Mouse (Mus musculus): ENCODE measurements around the gene Hnrnpa2b1. TPM values are rescaled to one million over a fixed set of nuclear protein-coding genes. Genes with fewer than 3 reads are reported as not detected.

Hnrnpa2b1 gene
- polyA plus RNA-seq, 1 experiment from 2014 or later, result 1,220 TPM

GRCm38 (mm10) chr6:51459313-51460020 is 10.2 kb downstream of the Hnrnpa2b1 start:
- Histone ChIP-seq H3K36me3 (ENCODE audit: control insufficient read depth, insufficient read depth, low read length) (peaks cover 41% of the 10 kb centered on the region), H3K27ac (ENCODE audit: low read depth, low read length) (no peak overlapping the region), H3K9me3 (ENCODE audit: control insufficient read depth, low read length) (no peaks in the 10 kb centered on the region), H3K27me3 (replicated peaks; ENCODE audit: control insufficient read depth, insufficient read depth, low read length) (no peaks in the 10 kb centered on the region), H3K9ac (ENCODE audit: low read depth, low read length) (no peak overlapping the region), H3K4me3 (ENCODE audit: low read length) (no peak overlapping the region), H3K4me1 (ENCODE audit: control insufficient read depth, insufficient read depth, low read depth, low read length) (peaks cover 2% of the 10 kb centered on the region; the same call in 1 of the 2 replicates), H3K4me2 (ENCODE audit: low read length) (no peak overlapping the region)
- peak; percentile 62 for ATAC-seq
- 37% methylated on average over 5 of the region's 5 CpGs for WGBS

- Histone ChIP-seq H3K27me3 (replicated peaks; ENCODE audit: control insufficient read depth, insufficient read depth, low read length) (no peaks in the 10 kb centered on the region), H3K4me1 (ENCODE audit: control insufficient read depth, insufficient read depth, low read depth, low read length) (peaks cover 2% of the 10 kb centered on the region; the same call in 1 of the 2 replicates), H3K9me3 (ENCODE audit: control insufficient read depth, low read length) (no peaks in the 10 kb centered on the region), H3K4me3 (ENCODE audit: low read length) (no peak overlapping the region), H3K4me2 (ENCODE audit: low read length) (no peak overlapping the region), H3K36me3 (ENCODE audit: control insufficient read depth, insufficient read depth, low read length) (peaks cover 38% of the 10 kb centered on the region), H3K27ac (ENCODE audit: low read depth, low read length) (no peak overlapping the region), H3K9ac (ENCODE audit: low read depth, low read length) (no peak overlapping the region)
- WGBS, result 54% methylated on average over 2 of the region's 2 CpGs
- peak; percentile 5; the same call in 1 of the 2 replicates for ATAC-seq
Observed at GRCm38 (mm10) chr6:51458925-51459312, 10.8 kb downstream of the Hnrnpa2b1 start.

GRCm38 (mm10) chr6:51457770-51458387 is 11.8 kb downstream of the Hnrnpa2b1 start:
- no peak overlapping the region for H3K4me3 ChIP-seq (ENCODE audit: low read length)
- WGBS, result 90% methylated on average over 8 of the region's 8 CpGs
- ATAC-seq, result no peak

GRCm38 (mm10) chr6:51457283-51457682 is 12.4 kb downstream of the Hnrnpa2b1 start:
- Histone ChIP-seq H3K36me3 (ENCODE audit: control insufficient read depth, insufficient read depth, low read length) (peaks cover 27% of the 10 kb centered on the region), H3K27ac (ENCODE audit: low read depth, low read length) (no peak overlapping the region), H3K4me1 (ENCODE audit: control insufficient read depth, insufficient read depth, low read depth, low read length) (no peaks in the 10 kb centered on the region), H3K4me2 (ENCODE audit: low read length) (no peak overlapping the region), H3K9ac (ENCODE audit: low read depth, low read length) (no peak overlapping the region), H3K4me3 (ENCODE audit: low read length) (no peak overlapping the region), H3K27me3 (replicated peaks; ENCODE audit: control insufficient read depth, insufficient read depth, low read length) (no peaks in the 10 kb centered on the region), H3K9me3 (ENCODE audit: control insufficient read depth, low read length) (no peaks in the 10 kb centered on the region)
- 87% methylated on average over 3 of the region's 3 CpGs for WGBS
- no peak for ATAC-seq

More at GRCm38 (mm10) chr6:51457770-51458387, 11.8 kb downstream of the Hnrnpa2b1 start:
- Histone ChIP-seq H3K36me3 (ENCODE audit: control insufficient read depth, insufficient read depth, low read length) (peaks cover 29% of the 10 kb centered on the region), H3K27ac (ENCODE audit: low read depth, low read length) (no peak overlapping the region), H3K4me1 (ENCODE audit: control insufficient read depth, insufficient read depth, low read depth, low read length) (no peaks in the 10 kb centered on the region), H3K9me3 (ENCODE audit: control insufficient read depth, low read length) (no peaks in the 10 kb centered on the region), H3K9ac (ENCODE audit: low read depth, low read length) (no peak overlapping the region), H3K4me2 (ENCODE audit: low read length) (no peak overlapping the region), H3K27me3 (replicated peaks; ENCODE audit: control insufficient read depth, insufficient read depth, low read length) (no peaks in the 10 kb centered on the region)

GRCm38 (mm10) chr6:51456198-51456597 is 13.5 kb downstream of the Hnrnpa2b1 start:
- ATAC-seq, result no peak
- Histone ChIP-seq H3K9me3 (ENCODE audit: control insufficient read depth, low read length) (no peaks in the 10 kb centered on the region), H3K27me3 (replicated peaks; ENCODE audit: control insufficient read depth, insufficient read depth, low read length) (no peaks in the 10 kb centered on the region), H3K9ac (ENCODE audit: low read depth, low read length) (no peak overlapping the region), H3K4me1 (ENCODE audit: control insufficient read depth, insufficient read depth, low read depth, low read length) (no peaks in the 10 kb centered on the region), H3K4me2 (ENCODE audit: low read length) (no peak overlapping the region), H3K36me3 (ENCODE audit: control insufficient read depth, insufficient read depth, low read length) (peaks cover 19% of the 10 kb centered on the region), H3K27ac (ENCODE audit: low read depth, low read length) (no peak overlapping the region), H3K4me3 (ENCODE audit: low read length) (no peak overlapping the region)
- 81% methylated on average over 1 of the region's 1 CpGs for WGBS

- Histone ChIP-seq H3K4me2 (ENCODE audit: low read length) (no peak overlapping the region), H3K9me3 (ENCODE audit: control insufficient read depth, low read length) (no peaks in the 10 kb centered on the region), H3K36me3 (ENCODE audit: control insufficient read depth, insufficient read depth, low read length) (peaks cover 11% of the 10 kb centered on the region), H3K4me1 (ENCODE audit: control insufficient read depth, insufficient read depth, low read depth, low read length) (no peaks in the 10 kb centered on the region), H3K9ac (ENCODE audit: low read depth, low read length) (no peak overlapping the region), H3K4me3 (ENCODE audit: low read length) (no peak overlapping the region), H3K27ac (ENCODE audit: low read depth, low read length) (no peak overlapping the region), H3K27me3 (replicated peaks; ENCODE audit: control insufficient read depth, insufficient read depth, low read length) (no peaks in the 10 kb centered on the region)
- ATAC-seq, result no peak
- 84% methylated on average over 3 of the region's 3 CpGs for WGBS
Observed at GRCm38 (mm10) chr6:51454949-51455348, 14.7 kb downstream of the Hnrnpa2b1 start.

GRCm38 (mm10) chr6:51452927-51453503 is 16.7 kb downstream of the Hnrnpa2b1 start:
- no peak overlapping the region for H3K27ac ChIP-seq (ENCODE audit: low read depth, low read length)
- 72% methylated on average over 7 of the region's 7 CpGs for WGBS
- H3K4me2 ChIP-seq (ENCODE audit: low read length), result no peak overlapping the region
- no peaks in the 10 kb centered on the region for H3K9me3 ChIP-seq (ENCODE audit: control insufficient read depth, low read length)
- H3K36me3 ChIP-seq (ENCODE audit: control insufficient read depth, insufficient read depth, low read length), result no peaks in the 10 kb centered on the region; the same call in 1 of the 2 replicates
- no peaks in the 10 kb centered on the region for H3K27me3 ChIP-seq (replicated peaks; ENCODE audit: control insufficient read depth, insufficient read depth, low read length)
- no peak overlapping the region for H3K9ac ChIP-seq (ENCODE audit: low read depth, low read length)
- H3K4me1 ChIP-seq (ENCODE audit: control insufficient read depth, insufficient read depth, low read depth, low read length), result no peaks in the 10 kb centered on the region
- no peak for ATAC-seq
- H3K4me3 ChIP-seq (ENCODE audit: low read length), result no peak overlapping the region

GRCm38 (mm10) chr6:51442191-51442835 is 27.4 kb downstream of the Hnrnpa2b1 start:
- Histone ChIP-seq H3K4me1 (ENCODE audit: control insufficient read depth, insufficient read depth, low read depth, low read length) (no peaks in the 10 kb centered on the region), H3K36me3 (ENCODE audit: control insufficient read depth, insufficient read depth, low read length) (no peaks in the 10 kb centered on the region), H3K4me2 (ENCODE audit: low read length) (no peak overlapping the region), H3K9ac (ENCODE audit: low read depth, low read length) (no peak overlapping the region), H3K9me3 (ENCODE audit: control insufficient read depth, low read length) (no peaks in the 10 kb centered on the region), H3K27me3 (replicated peaks; ENCODE audit: control insufficient read depth, insufficient read depth, low read length) (no peaks in the 10 kb centered on the region), H3K4me3 (ENCODE audit: low read length) (no peak overlapping the region), H3K27ac (ENCODE audit: low read depth, low read length) (no peak overlapping the region)
- no peak for ATAC-seq
- 71% methylated on average over 9 of the region's 9 CpGs for WGBS

GRCm38 (mm10) chr6:51438826-51439330 is 30.8 kb downstream of the Hnrnpa2b1 start:
- H3K9me3 ChIP-seq (ENCODE audit: control insufficient read depth, low read length), result no peaks in the 10 kb centered on the region
- WGBS, result 72% methylated on average over 9 of the region's 9 CpGs

More at GRCm38 (mm10) chr6:51438826-51439330, 30.8 kb downstream of the Hnrnpa2b1 start:
- no peaks in the 10 kb centered on the region for H3K27me3 ChIP-seq (replicated peaks; ENCODE audit: control insufficient read depth, insufficient read depth, low read length)
- H3K4me1 ChIP-seq (ENCODE audit: control insufficient read depth, insufficient read depth, low read depth, low read length), result no peaks in the 10 kb centered on the region
- no peak overlapping the region for H3K27ac ChIP-seq (ENCODE audit: low read depth, low read length)
- H3K4me3 ChIP-seq (ENCODE audit: low read length), result no peak overlapping the region
- no peaks in the 10 kb centered on the region for H3K36me3 ChIP-seq (ENCODE audit: control insufficient read depth, insufficient read depth, low read length)
- no peak overlapping the region for H3K9ac ChIP-seq (ENCODE audit: low read depth, low read length)
- peak; percentile 30; the same call in 1 of the 2 replicates for ATAC-seq
- H3K4me2 ChIP-seq (ENCODE audit: low read length), result no peak overlapping the region
